ENCODE assay signal across 9 mouse cellular contexts in the genomic region with DNA sequence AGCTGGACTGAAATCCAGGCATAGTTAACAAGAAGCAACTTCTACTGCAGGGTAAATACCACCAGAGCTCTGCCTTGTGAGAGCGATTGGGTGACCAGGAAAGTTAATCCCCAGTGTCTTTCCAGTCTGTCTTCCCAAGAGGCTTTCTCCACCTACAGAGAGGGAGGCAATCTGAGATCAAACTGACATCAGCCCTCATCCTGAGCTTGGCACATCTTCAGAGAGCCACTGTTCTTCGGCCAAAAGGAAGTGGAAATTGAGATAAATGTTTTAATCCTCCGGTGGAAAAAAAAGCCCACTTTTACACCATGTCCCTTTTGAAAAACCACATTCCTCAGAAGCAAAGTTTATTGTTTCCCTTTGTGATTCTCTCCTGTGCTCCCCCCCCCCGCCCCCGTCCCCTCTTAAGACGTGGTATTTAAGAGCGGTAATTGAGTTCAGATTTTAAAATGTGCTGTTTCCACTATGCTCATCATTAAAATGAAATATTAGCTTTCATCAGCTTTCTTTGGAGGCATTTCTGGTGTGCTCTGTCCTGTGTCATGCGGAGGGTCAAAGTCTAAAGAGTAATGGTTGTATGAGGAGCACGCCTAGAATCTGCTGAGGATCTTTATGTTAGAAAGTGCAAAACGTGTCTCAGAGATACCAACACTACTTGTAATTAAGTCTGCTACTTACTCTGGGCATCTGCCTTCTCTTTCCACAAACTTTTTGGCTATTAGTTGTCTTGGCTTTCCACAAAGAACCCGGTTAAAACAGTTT.
DNase-seq lines count a peak whose midpoint lies in the region; ATAC-seq and TF ChIP-seq lines count a peak whose summit lies in the region.
"Had no signal": no experiment of that assay in that cellular context is flagged by ENCODE, and none has a peak within 500 bp of the region (broad histone marks: within the 10 kb centered on the region; RNA-seq: fewer than 3 reads in every experiment).

No protein-coding gene starts in this region.

- no peak overlapping the region for H3K4me2 ChIP-seq in intestine, embryonic 16.5 days (ENCODE audit: low read depth, low read length)
- no peak overlapping the region for H3K4me2 ChIP-seq in intestine, embryonic 15.5 days (replicated peaks)
- H3K4me2 ChIP-seq in forebrain, embryonic 11.5 days (ENCODE audit: low read depth, low read length, severe bottlenecking), result no peak overlapping the region
- H3K4me2 ChIP-seq in hindbrain, embryonic 14.5 days (replicated peaks), result peak overlapping the region; percentile 66; the same call in 1 of the 2 replicates
- 0 out of 2 replicates have a peak overlapping the region, but pooled peaks have one; percentile 51 for H3K4me2 ChIP-seq in midbrain, postnatal 0 days (ENCODE audit: low read depth, low read length, poor library complexity, severe bottlenecking)

- peak; percentile 66; the same call in 1 of the 2 replicates for ATAC-seq in intestine, embryonic 16.5 days
- ATAC-seq in intestine, embryonic 15.5 days, result no peak
- ATAC-seq in forebrain, embryonic 11.5 days (replicated peaks; ENCODE audit: low FRiP score), result no peak
- no peak for ATAC-seq in hindbrain, embryonic 14.5 days (ENCODE audit: low FRiP score)
- ATAC-seq in midbrain, postnatal 0 days (ENCODE audit: low FRiP score), result no peak

- H3K27ac ChIP-seq in intestine, embryonic 16.5 days (ENCODE audit: low read length), result no peak overlapping the region
- no peak overlapping the region for H3K27ac ChIP-seq in intestine, embryonic 15.5 days
- H3K27ac ChIP-seq in forebrain, embryonic 11.5 days (ENCODE audit: low read depth, low read length), result peak overlapping the region; percentile 47; the same call in 1 of the 2 replicates
- H3K27ac ChIP-seq in hindbrain, embryonic 14.5 days, result peak overlapping the region; percentile 62
- peak overlapping the region; percentile 74 for H3K27ac ChIP-seq in midbrain, postnatal 0 days (ENCODE audit: low read depth, low read length)

- H3K4me1 ChIP-seq in intestine, embryonic 16.5 days (ENCODE audit: control insufficient read depth, insufficient read depth, low read length), result no peaks in the 10 kb centered on the region
- H3K4me1 ChIP-seq in intestine, embryonic 15.5 days (replicated peaks), result 0 out of 2 replicates have a peak, but pooled peaks cover 2% of the 10 kb centered on the region
- peaks cover 7% of the 10 kb centered on the region for H3K4me1 ChIP-seq in forebrain, embryonic 11.5 days (replicated peaks; ENCODE audit: control insufficient read depth, insufficient read depth, low read length)
- H3K4me1 ChIP-seq in hindbrain, embryonic 14.5 days (replicated peaks; ENCODE audit: control insufficient read depth, insufficient read depth, low read length), result peaks cover 11% of the 10 kb centered on the region; the same call in 1 of the 2 replicates
- H3K4me1 ChIP-seq in midbrain, postnatal 0 days (ENCODE audit: insufficient read depth, low read length), result peaks cover 2% of the 10 kb centered on the region; the same call in 1 of the 2 replicates

- no peak overlapping the region for H3K9ac ChIP-seq in intestine, embryonic 16.5 days (ENCODE audit: low read depth, low read length)
- H3K9ac ChIP-seq in intestine, embryonic 15.5 days, result no peak overlapping the region
- H3K9ac ChIP-seq in forebrain, embryonic 11.5 days (ENCODE audit: low read length), result no peak overlapping the region
- H3K9ac ChIP-seq in hindbrain, embryonic 14.5 days, result no peak overlapping the region
- no peak overlapping the region for H3K9ac ChIP-seq in midbrain, postnatal 0 days (replicated peaks; ENCODE audit: low read length, poor library complexity, severe bottlenecking)

- H3K4me3 ChIP-seq in intestine, embryonic 16.5 days (ENCODE audit: low read length), result no peak overlapping the region
- no peak overlapping the region for H3K4me3 ChIP-seq in intestine, embryonic 15.5 days (replicated peaks)
- H3K4me3 ChIP-seq in forebrain, embryonic 11.5 days (ENCODE audit: low read depth, low read length), result no peak overlapping the region
- no peak overlapping the region for H3K4me3 ChIP-seq in hindbrain, embryonic 14.5 days (replicated peaks; ENCODE audit: low read length)
- no peak overlapping the region; the same call in 1 of the 2 replicates for H3K4me3 ChIP-seq in midbrain, postnatal 0 days (ENCODE audit: low read depth, low read length)

- no peaks in the 10 kb centered on the region for H3K27me3 ChIP-seq in intestine, embryonic 16.5 days (replicated peaks; ENCODE audit: control insufficient read depth, insufficient read depth, low read length)
- H3K27me3 ChIP-seq in intestine, embryonic 15.5 days (replicated peaks), result no peaks in the 10 kb centered on the region
- H3K27me3 ChIP-seq in forebrain, embryonic 11.5 days (ENCODE audit: control insufficient read depth, insufficient read depth, low read length), result no peaks in the 10 kb centered on the region
- H3K27me3 ChIP-seq in hindbrain, embryonic 14.5 days (ENCODE audit: control insufficient read depth, insufficient read depth, low read length), result no peaks in the 10 kb centered on the region
- no peaks in the 10 kb centered on the region for H3K27me3 ChIP-seq in midbrain, postnatal 0 days (ENCODE audit: insufficient read depth, low read length)

- no peak for DNase-seq in forebrain, embryonic 11.5 days (ENCODE audit: low spot score)
- DNase-seq in hindbrain, embryonic 14.5 days (ENCODE audit: low spot score), result no peak
- no peak for DNase-seq in midbrain, postnatal 0 days (ENCODE audit: low spot score)
- no peak for DNase-seq in urinary bladder, postnatal 4 days (ENCODE audit: low spot score in 2 of 2)
- DNase-seq in urinary bladder, adult 2 months (ENCODE audit: low spot score), result no peak
- DNase-seq: gastrocnemius, postnatal 25 days; lung, adult 2 months had no signal

- WGBS in intestine, embryonic 16.5 days, result 42% methylated on average over 11 of the region's 11 CpGs
- 45% methylated on average over 11 of the region's 11 CpGs for WGBS in intestine, embryonic 15.5 days
- WGBS in forebrain, embryonic 11.5 days, result 49% methylated on average over 11 of the region's 11 CpGs
- WGBS in hindbrain, embryonic 14.5 days, result 42% methylated on average over 11 of the region's 11 CpGs
- WGBS in midbrain, postnatal 0 days, result 27% methylated on average over 11 of the region's 11 CpGs

- no peak for TF ChIP-seq CTCF in midbrain, postnatal 0 days (IDR thresholded peaks at IDR 0.05)

- no peaks in the 10 kb centered on the region for H3K36me3 ChIP-seq in intestine, embryonic 16.5 days (ENCODE audit: control insufficient read depth, insufficient read depth, low read length)
- H3K36me3 ChIP-seq in intestine, embryonic 15.5 days, result no peaks in the 10 kb centered on the region
- H3K36me3 ChIP-seq in forebrain, embryonic 11.5 days (ENCODE audit: control insufficient read depth, insufficient read depth, low read length), result no peaks in the 10 kb centered on the region
- no peaks in the 10 kb centered on the region for H3K36me3 ChIP-seq in hindbrain, embryonic 14.5 days (replicated peaks; ENCODE audit: control insufficient read depth, insufficient read depth)
- no peaks in the 10 kb centered on the region for H3K36me3 ChIP-seq in midbrain, postnatal 0 days (ENCODE audit: insufficient read depth, low read length)

- H3K9me3 ChIP-seq in intestine, embryonic 16.5 days (ENCODE audit: control insufficient read depth, low read length), result no peaks in the 10 kb centered on the region
- no peaks in the 10 kb centered on the region for H3K9me3 ChIP-seq in intestine, embryonic 15.5 days
- H3K9me3 ChIP-seq in forebrain, embryonic 11.5 days (ENCODE audit: control insufficient read depth, low read length), result no peaks in the 10 kb centered on the region
- H3K9me3 ChIP-seq in hindbrain, embryonic 14.5 days (ENCODE audit: control insufficient read depth, low read length), result no peaks in the 10 kb centered on the region
- no peaks in the 10 kb centered on the region for H3K9me3 ChIP-seq in midbrain, postnatal 0 days (ENCODE audit: low read length)

Comparison
In these comparisons a context has a peak if more than half of its experiments do, and no peak if none do; other contexts are left out.
1. H3K27ac ChIP-seq: peak in forebrain, embryonic 11.5 days (single experiment), hindbrain, embryonic 14.5 days (single experiment) and midbrain, postnatal 0 days (single experiment); none in intestine, embryonic 16.5 days (single experiment) and intestine, embryonic 15.5 days (single experiment).
2. H3K4me2 ChIP-seq: peak in hindbrain, embryonic 14.5 days (single experiment) and midbrain, postnatal 0 days (single experiment); none in intestine, embryonic 16.5 days (single experiment), intestine, embryonic 15.5 days (single experiment) and forebrain, embryonic 11.5 days (single experiment).